Mouse (Mus musculus) C3H10T1/2 (cell line): ENCODE data around the gene Cyp1a2. TPM values are rescaled to one million over a fixed set of nuclear protein-coding genes. Genes with fewer than 3 reads are reported as not detected.

Experiments
- polyA plus RNA-seq, 2 experiments: library from polyadenylated mRNA; unstranded; fragments of >200 nt; fragmentation: generic; extraction: Trizol; gene quantifications; one replicate each; pipeline ENCODE4 v1.2.1; 2012; ENCODE audit warnings: missing spikeins in 2 of 2

Cyp1a2 gene
- not detected for polyA plus RNA-seq

GRCm38 (mm10) chr9:57683520-57683919, at the start of gene Cyp1a2:
Cyp1a2 (minus strand) TSS chr9:57683703.

GRCm38 (mm10) chr9:57708068-57708719, 24.7 kb upstream of the Cyp1a2 start, which contains the start of gene Edc3:
Edc3 (plus strand) TSS chr9:57708540.

GRCm38 (mm10) chr9:57687751-57688150, 4.2 kb upstream of the Cyp1a2 start, which contains the start of gene Cyp1a1:
Cyp1a1 (plus strand) TSS chr9:57687928.

GRCm38 (mm10) chr9:57653283-57653682, 30.2 kb downstream of the Cyp1a2 start, which contains the start of gene Csk:
Csk (minus strand) TSS chr9:57653631.

Other genes starting within 250 kb of the Cyp1a2 start
- gene Ppcdc, start 243.6 kb downstream of the Cyp1a2 start, polyA plus RNA-seq = 10 to 100 TPM; 13.5 to 29.4 TPM
- 1 to 10 TPM; 2.9 to 6.9 TPM for gene Scamp5, start 215.6 kb downstream of the Cyp1a2 start, polyA plus RNA-seq
- gene Rpp25, start 179.7 kb downstream of the Cyp1a2 start, polyA plus RNA-seq = under 1 TPM; 0.02 to 0.05 TPM
- 100 to 1,000 TPM; 315 to 450 TPM for gene Cox5a, start 162.4 kb downstream of the Cyp1a2 start, polyA plus RNA-seq
- 10 to 100 TPM in 1 of 2 experiments, 1 to 10 TPM in 1; 5.1 to 17.4 TPM for gene Fam219b, start 146.2 kb downstream of the Cyp1a2 start, polyA plus RNA-seq
- 10 to 100 TPM; 24.2 to 27.6 TPM for gene Mpi, start 130.9 kb downstream of the Cyp1a2 start, polyA plus RNA-seq
- 10 to 100 TPM; 19.6 to 33.6 TPM for gene Scamp2, start 122.8 kb downstream of the Cyp1a2 start, polyA plus RNA-seq
- gene Ulk3, start 94.3 kb downstream of the Cyp1a2 start, polyA plus RNA-seq = 1 to 10 TPM in 1 of 2 experiments, under 1 TPM in 1; 0.68 to 9.3 TPM
- gene Cplx3, start 77.4 kb downstream of the Cyp1a2 start, polyA plus RNA-seq = under 1 TPM in 1 of 2 experiments, not detected in 1; 0.07 TPM
- gene Lman1l, start 62.9 kb downstream of the Cyp1a2 start, polyA plus RNA-seq = under 1 TPM; 0.05 to 0.18 TPM
- 10 to 100 TPM; 59.7 to 79.1 TPM for gene Csk, start 30.1 kb downstream of the Cyp1a2 start, polyA plus RNA-seq
- gene Cyp1a1, start 4.2 kb upstream of the Cyp1a2 start, polyA plus RNA-seq = under 1 TPM in 1 of 2 experiments, not detected in 1; 0.11 TPM
- 10 to 100 TPM in 1 of 2 experiments, 1 to 10 TPM in 1; 7.7 to 13.8 TPM for gene Edc3, start 24.8 kb upstream of the Cyp1a2 start, polyA plus RNA-seq
- gene Clk3, start 82.2 kb upstream of the Cyp1a2 start, polyA plus RNA-seq = 10 to 100 TPM; 15.2 to 38.2 TPM
- 1 to 10 TPM in 1 of 2 experiments, under 1 TPM in 1; 0.41 to 1.1 TPM for gene Arid3b, start 153.1 kb upstream of the Cyp1a2 start, polyA plus RNA-seq
- 10 to 100 TPM; 82.1 to 87.2 TPM for gene Ubl7, start 227.3 kb upstream of the Cyp1a2 start, polyA plus RNA-seq